Mouse (Mus musculus) kidney, adult 2 months (tissue): Measurements from ENCODE around the gene Klc2.
A peak's percentile ranks its signal among the peaks of the same experiment; 100 is the strongest.

ENCODE experiments used
- CTCF ChIP-seq: fragments of 200-500 bp; conservative IDR thresholded peaks from 2 replicates; pipeline ENCODE4 v1.5.1; 2011; ENCODE audit warnings: low read depth, mild to moderate bottlenecking, control low read depth, low read length, moderate library complexity, mixed read lengths; ENCODE audit not compliant: insufficient read depth, insufficient read length
- POLR2A ChIP-seq: fragments of 200-500 bp; IDR thresholded peaks from one replicate; pipeline ENCODE4 v1.6.1; 2011; ENCODE audit warnings: low read depth, low read length, control low read depth

- TF ChIP-seq CTCF, result 0 out of 2 replicates have a peak, but pooled peaks have one; percentile 27
- no peak for TF ChIP-seq POLR2A
Observed at GRCm38 (mm10) chr19:5109659-5110453, 8.5 kb downstream of the Klc2 start.
